Mouse (Mus musculus) stomach, postnatal 0 days (tissue): ENCODE measurements at regions not wholly inside any gene's neighbourhood (a gene's known extent, or its start where the extent isn't known, plus 50 kb on each side); places are given as distances from the start of the nearest gene placed in this dataset.

Experiments
- CTCF ChIP-seq: IDR thresholded peaks from 2 replicates; pipeline ENCODE4 v1.5.1; 2016; ENCODE audit warnings: antibody characterized with exemption, low read depth, mild to moderate bottlenecking, moderate library complexity
- EP300 ChIP-seq: optimal IDR thresholded peaks from 2 replicates; pipeline ENCODE3; 2016; ENCODE audit warnings: antibody characterized with exemption

DNA sequence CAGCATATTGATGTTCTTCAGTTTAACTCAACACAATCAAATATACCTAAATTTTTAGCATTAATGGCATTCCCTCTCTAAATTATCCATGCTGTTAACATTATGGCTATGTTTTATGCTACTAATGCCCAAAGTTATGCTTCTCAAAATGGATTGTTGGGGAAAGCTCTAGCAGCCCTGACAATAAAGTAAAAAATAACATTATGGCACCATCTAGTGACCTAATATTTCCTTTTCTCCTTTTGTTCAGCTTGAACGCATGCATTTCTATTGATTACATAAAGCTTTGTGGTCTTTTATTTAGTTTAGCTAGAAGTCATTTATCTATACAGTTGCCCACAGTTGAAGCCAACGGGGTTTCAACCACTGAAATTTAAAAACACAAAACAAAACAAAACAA, 918.3 kb upstream of the Cdh8 start:
- TF ChIP-seq CTCF (peak; percentile 37), EP300 (no peak)
